Mouse (Mus musculus) olfactory bulb, adult 2 months (tissue): ENCODE results near the gene Mpst.

ENCODE experiments used
- CTCF ChIP-seq: fragments of 200-500 bp; IDR thresholded peaks from 2 replicates; pipeline ENCODE4 v1.5.1; 2012; ENCODE audit warnings: low read depth, mild to moderate bottlenecking, low read length, moderate library complexity; ENCODE audit not compliant: insufficient read depth
- POLR2A ChIP-seq: fragments of 200-500 bp; IDR thresholded peaks from 2 replicates; pipeline ENCODE4 v1.6.1; 2012; ENCODE audit warnings: mild to moderate bottlenecking, low read depth, low read length, moderate library complexity; ENCODE audit not compliant: insufficient read depth

GRCm38 (mm10) chr15:78437237-78438017 lies 31.2 kb downstream of the Mpst start:
- TF ChIP-seq CTCF (no peak), POLR2A (0 out of 2 replicates have a peak, but pooled peaks have one; percentile 5)
